Mouse (Mus musculus): ENCODE data around the gene Actg1. TPM values are rescaled to one million over a fixed set of nuclear protein-coding genes. Genes with fewer than 3 reads are reported as not detected.
A peak's percentile ranks its signal among the peaks of the same experiment; 100 is the strongest.

The Actg1 gene
- polyA plus RNA-seq, 2 experiments: 256 to 451 TPM

DNA sequence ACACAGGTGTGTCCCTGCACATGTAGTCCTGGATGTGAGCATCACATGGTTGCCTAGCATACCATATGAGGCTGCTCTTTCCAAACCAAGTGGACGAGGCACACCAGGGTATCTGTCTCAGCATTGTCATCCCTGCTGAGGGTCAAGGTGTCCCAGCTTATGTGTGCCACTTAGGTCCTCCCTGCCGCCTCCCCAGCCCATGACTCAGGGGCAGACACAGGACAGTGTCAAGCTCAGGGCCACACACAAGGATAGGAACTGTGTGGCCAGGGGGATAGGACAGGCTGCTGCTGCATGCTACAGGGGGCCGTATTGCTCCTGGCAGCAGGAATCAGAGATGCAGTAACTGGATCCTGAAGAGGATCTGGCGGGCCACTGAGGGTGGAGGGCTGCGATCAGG, 12.4 kb upstream of the Actg1 start:
- Histone ChIP-seq H3K27ac (no peak overlapping the region), H3K9ac (replicated peaks) (no peak overlapping the region), H3K4me3 (ENCODE audit: insufficient read depth in 1 of 2, low read depth in 2 of 2, low read length in 2 of 2) (no peak overlapping the region), H3K9me3 (ENCODE audit: control insufficient read depth, low read length) (no peaks in the 10 kb centered on the region), H3K4me1 (replicated peaks; ENCODE audit: control insufficient read depth in 2 of 2, insufficient read depth in 2 of 2, low read length in 1 of 2) (peaks cover 7 to 15% of the 10 kb centered on the region in 2 experiments), H3K27me3 (ENCODE audit: control insufficient read depth, insufficient read depth, low read length) (no peaks in the 10 kb centered on the region), H3K4me2 (ENCODE audit: low read depth) (no peak overlapping the region), H3K36me3 (replicated peaks; ENCODE audit: control insufficient read depth, insufficient read depth, low read depth) (no peaks in the 10 kb centered on the region)
- 65% methylated on average over 5 of the region's 5 CpGs for WGBS (ENCODE audit: insufficient replicate concordance)
- no peak for DNase-seq (ENCODE audit: low read depth in 3 of 3, low spot score in 3 of 3)
- ATAC-seq (ENCODE audit: insufficient read depth): no peak
- no peak for TF ChIP-seq CTCF (IDR thresholded peaks at IDR 0.05; ENCODE audit: low read depth)

DNA sequence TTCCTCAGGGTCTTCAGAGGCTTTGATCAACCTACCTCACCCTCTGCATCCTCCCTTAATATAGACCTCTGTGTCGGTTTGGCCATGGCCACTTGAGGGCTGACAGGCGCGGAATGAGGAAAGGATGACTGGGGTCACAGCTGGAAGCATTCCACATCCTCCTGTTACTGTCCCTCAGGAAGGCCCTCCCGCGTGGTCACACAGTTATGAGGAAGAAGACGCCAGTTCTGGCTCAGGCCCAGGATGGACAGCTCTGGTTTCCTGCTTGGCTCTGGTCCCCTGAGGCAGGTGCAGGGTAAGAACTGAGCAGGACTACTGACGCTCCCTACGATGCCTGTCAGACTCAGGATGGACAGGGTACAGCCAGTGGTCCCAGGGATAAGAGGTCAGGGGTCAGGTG, 11.7 kb upstream of the Actg1 start:
- TF ChIP-seq CTCF (IDR thresholded peaks at IDR 0.05; ENCODE audit: low read depth) (no peak), EP300 (IDR thresholded peaks at IDR 0.05; ENCODE audit: low read depth) (no peak)
- WGBS (ENCODE audit: insufficient replicate concordance): 48% methylated on average over 8 of the region's 8 CpGs
- no peaks in the 10 kb centered on the region for H3K9me3 ChIP-seq (ENCODE audit: control insufficient read depth, low read length)
- no peak overlapping the region for H3K4me3 ChIP-seq (ENCODE audit: insufficient read depth in 1 of 2, low read depth in 2 of 2, low read length in 2 of 2)
- peaks cover 12 to 22% of the 10 kb centered on the region in 2 experiments for H3K4me1 ChIP-seq (replicated peaks; ENCODE audit: control insufficient read depth in 2 of 2, insufficient read depth in 2 of 2, low read length in 1 of 2)
- no peak overlapping the region for H3K27ac ChIP-seq
- no peaks in the 10 kb centered on the region for H3K36me3 ChIP-seq (replicated peaks; ENCODE audit: control insufficient read depth, insufficient read depth, low read depth)
- no peak overlapping the region for H3K9ac ChIP-seq (replicated peaks)
- DNase-seq (ENCODE audit: low read depth in 3 of 3, low spot score in 3 of 3) (no peak), ATAC-seq (ENCODE audit: insufficient read depth) (no peak)
- H3K4me2 ChIP-seq (ENCODE audit: low read depth): no peak overlapping the region
- H3K27me3 ChIP-seq (ENCODE audit: control insufficient read depth, insufficient read depth, low read length): no peaks in the 10 kb centered on the region

DNA sequence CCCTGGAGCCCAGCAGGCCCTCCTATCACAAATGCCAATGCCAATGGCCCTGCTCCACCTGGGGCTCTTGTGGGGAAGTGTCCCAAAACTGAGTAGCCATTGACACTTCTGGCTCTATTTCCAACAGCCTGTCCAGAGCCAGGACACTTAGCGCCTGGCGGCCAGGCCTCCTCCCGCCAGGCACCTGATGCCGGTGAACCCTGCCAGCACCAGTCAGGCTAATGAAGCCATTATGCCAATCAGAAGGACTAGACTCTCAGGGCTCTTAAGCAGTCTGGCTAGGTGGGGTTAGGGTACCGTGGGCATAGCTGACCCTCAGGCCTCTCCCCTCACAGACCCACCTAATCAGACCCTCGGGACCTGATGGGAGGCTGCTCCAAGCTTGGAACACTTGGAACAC, 11.0 kb upstream of the Actg1 start:
- no peak overlapping the region for H3K4me3 ChIP-seq (ENCODE audit: insufficient read depth in 1 of 2, low read depth in 2 of 2, low read length in 2 of 2)
- no peak for ATAC-seq (ENCODE audit: insufficient read depth)
- H3K27ac ChIP-seq: no peak overlapping the region

GRCm38 (mm10) chr11:120357791-120358401, 9.6 kb upstream of the Actg1 start:
- H3K27me3 ChIP-seq (ENCODE audit: control insufficient read depth, insufficient read depth, low read length): no peaks in the 10 kb centered on the region
- H3K4me3 ChIP-seq (ENCODE audit: insufficient read depth in 1 of 2, low read depth in 2 of 2, low read length in 2 of 2): no peak overlapping the region
- TF ChIP-seq CTCF (IDR thresholded peaks at IDR 0.05; ENCODE audit: low read depth) (no peak), EP300 (IDR thresholded peaks at IDR 0.05; ENCODE audit: low read depth) (no peak)
- H3K4me2 ChIP-seq (ENCODE audit: low read depth): no peak overlapping the region
- WGBS (ENCODE audit: insufficient replicate concordance): 39% methylated on average over 10 of the region's 10 CpGs
- DNase-seq (ENCODE audit: low read depth in 3 of 3, low spot score in 3 of 3): no peak
- no peaks in the 10 kb centered on the region for H3K9me3 ChIP-seq (ENCODE audit: control insufficient read depth, low read length)
- H3K9ac ChIP-seq (replicated peaks): no peak overlapping the region
- ATAC-seq (ENCODE audit: insufficient read depth): no peak
- peaks cover 32 to 41% of the 10 kb centered on the region in 2 experiments for H3K4me1 ChIP-seq (replicated peaks; ENCODE audit: control insufficient read depth in 2 of 2, insufficient read depth in 2 of 2, low read length in 1 of 2)
- H3K27ac ChIP-seq: no peak overlapping the region
- H3K36me3 ChIP-seq (replicated peaks; ENCODE audit: control insufficient read depth, insufficient read depth, low read depth): no peaks in the 10 kb centered on the region

More for the DNA sequence above, 11.0 kb upstream of the Actg1 start:
- H3K27me3 ChIP-seq (ENCODE audit: control insufficient read depth, insufficient read depth, low read length): no peaks in the 10 kb centered on the region
- no peak for DNase-seq (ENCODE audit: low read depth in 3 of 3, low spot score in 3 of 3)
- H3K4me2 ChIP-seq (ENCODE audit: low read depth): no peak overlapping the region
- WGBS (ENCODE audit: insufficient replicate concordance): 79% methylated on average over 6 of the region's 6 CpGs
- peaks cover 19 to 29% of the 10 kb centered on the region in 2 experiments for H3K4me1 ChIP-seq (replicated peaks; ENCODE audit: control insufficient read depth in 2 of 2, insufficient read depth in 2 of 2, low read length in 1 of 2)
- TF ChIP-seq CTCF (IDR thresholded peaks at IDR 0.05; ENCODE audit: low read depth): no peak
- TF ChIP-seq EP300 (IDR thresholded peaks at IDR 0.05; ENCODE audit: low read depth): no peak
- H3K9me3 ChIP-seq (ENCODE audit: control insufficient read depth, low read length): no peaks in the 10 kb centered on the region
- H3K36me3 ChIP-seq (replicated peaks; ENCODE audit: control insufficient read depth, insufficient read depth, low read depth): no peaks in the 10 kb centered on the region
- H3K9ac ChIP-seq (replicated peaks): no peak overlapping the region

GRCm38 (mm10) chr11:120356900-120357299, 8.6 kb upstream of the Actg1 start:
- no peak overlapping the region for H3K4me3 ChIP-seq (ENCODE audit: insufficient read depth in 1 of 2, low read depth in 2 of 2, low read length in 2 of 2)
- no peaks in the 10 kb centered on the region for H3K27me3 ChIP-seq (ENCODE audit: control insufficient read depth, insufficient read depth, low read length)
- TF ChIP-seq EP300 (IDR thresholded peaks at IDR 0.05; ENCODE audit: low read depth): no peak
- TF ChIP-seq CTCF (IDR thresholded peaks at IDR 0.05; ENCODE audit: low read depth): peak; percentile 32
- H3K27ac ChIP-seq: no peak overlapping the region
- 79% methylated on average over 4 of the region's 4 CpGs for WGBS (ENCODE audit: insufficient replicate concordance)
- DNase-seq (ENCODE audit: low read depth in 3 of 3, low spot score in 3 of 3) (no peak), ATAC-seq (ENCODE audit: insufficient read depth) (no peak)
- no peak overlapping the region for H3K9ac ChIP-seq (replicated peaks)
- peaks cover 33 to 45% of the 10 kb centered on the region in 2 experiments for H3K4me1 ChIP-seq (replicated peaks; ENCODE audit: control insufficient read depth in 2 of 2, insufficient read depth in 2 of 2, low read length in 1 of 2)
- no peaks in the 10 kb centered on the region for H3K36me3 ChIP-seq (replicated peaks; ENCODE audit: control insufficient read depth, insufficient read depth, low read depth)
- H3K4me2 ChIP-seq (ENCODE audit: low read depth): no peak overlapping the region
- H3K9me3 ChIP-seq (ENCODE audit: control insufficient read depth, low read length): no peaks in the 10 kb centered on the region

All from liver, embryonic 14.5 days (tissue).